Mouse (Mus musculus): ENCODE results near the gene Ifna14. TPM values are rescaled to one million over a fixed set of nuclear protein-coding genes. Genes with fewer than 3 reads are reported as not detected.
"Not testable (repeated sequence)": the region's sequence is repeated elsewhere in the genome, so short reads cannot be mapped to it uniquely, and the experiment has no call there.

Ifna14 gene
- not detected for total RNA-seq (2018; cell fraction: chromatin; rRNA removed)
- total RNA-seq (2018; cell fraction: cytosol; rRNA removed) = not detected
- total RNA-seq (2018; cell fraction: nucleus; rRNA removed) = not detected
- not detected in 3 replicates for polyA plus RNA-seq (2018)

DNA sequence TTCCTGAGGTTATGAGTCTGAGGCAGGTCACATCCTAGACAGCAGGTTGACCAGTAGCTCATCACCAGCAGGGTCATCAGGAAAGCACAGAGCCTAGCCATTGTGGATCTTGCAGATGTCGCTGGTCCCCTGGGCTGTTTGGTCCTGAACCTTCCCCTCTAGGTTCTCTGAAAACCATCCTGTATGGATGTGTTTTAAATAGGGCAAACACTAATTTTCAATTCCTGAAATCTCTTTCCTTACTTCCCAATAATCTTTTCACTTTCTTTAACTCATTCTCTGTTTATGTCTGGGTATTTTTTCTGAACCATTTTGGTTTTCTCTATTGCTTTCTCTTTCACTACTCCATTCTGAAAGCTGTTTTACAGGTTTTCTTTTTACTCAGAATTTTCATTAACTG is at the start of gene Ifna14:
TSS of gene Ifna14 (minus strand) at position 101 of the 400 bp plus-strand sequence.
- no peaks in the 10 kb centered on the region for H3K36me3 ChIP-seq (ENCODE audit: inconsistent target)
- WGBS (ENCODE audit: missing documents) = 100% methylated on average over 1 of the region's 1 CpGs
- H3K79me2 ChIP-seq (ENCODE audit: inconsistent target) = no peaks in the 10 kb centered on the region
- no peak within 1 kb of the TSS for H3K27ac ChIP-seq
- no peak within 1 kb of the TSS for H3K4me3 ChIP-seq (ENCODE audit: inconsistent target)

DNA sequence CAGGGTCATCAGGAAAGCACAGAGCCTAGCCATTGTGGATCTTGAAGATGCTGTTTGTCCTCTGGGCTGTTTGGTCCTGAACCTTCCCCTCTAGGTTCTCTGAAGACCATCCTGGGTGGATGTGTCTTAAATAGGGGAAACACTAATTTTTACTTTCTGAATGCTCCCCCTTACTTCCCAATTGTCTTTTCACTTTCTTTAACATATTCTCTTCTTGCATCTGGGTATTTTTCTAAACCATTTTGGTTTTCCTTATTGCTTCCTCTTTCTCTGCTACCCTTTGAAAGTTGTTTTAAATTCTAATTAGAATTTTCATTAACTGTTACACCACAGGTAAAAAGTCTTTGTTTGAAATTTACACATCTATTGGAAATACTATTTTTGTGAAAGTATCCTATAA is 31.7 kb upstream of the Ifna14 start, which contains the start of gene Ifna12:
TSS of gene Ifna12 (minus strand) at position 101 of the 400 bp plus-strand sequence.
- Histone ChIP-seq H3K79me2 (ENCODE audit: inconsistent target) (no peaks in the 10 kb centered on the region), H3K4me3 (ENCODE audit: inconsistent target) (no peak within 1 kb of the TSS), H3K36me3 (ENCODE audit: inconsistent target) (no peaks in the 10 kb centered on the region), H3K27ac (no peak within 1 kb of the TSS)

DNA sequence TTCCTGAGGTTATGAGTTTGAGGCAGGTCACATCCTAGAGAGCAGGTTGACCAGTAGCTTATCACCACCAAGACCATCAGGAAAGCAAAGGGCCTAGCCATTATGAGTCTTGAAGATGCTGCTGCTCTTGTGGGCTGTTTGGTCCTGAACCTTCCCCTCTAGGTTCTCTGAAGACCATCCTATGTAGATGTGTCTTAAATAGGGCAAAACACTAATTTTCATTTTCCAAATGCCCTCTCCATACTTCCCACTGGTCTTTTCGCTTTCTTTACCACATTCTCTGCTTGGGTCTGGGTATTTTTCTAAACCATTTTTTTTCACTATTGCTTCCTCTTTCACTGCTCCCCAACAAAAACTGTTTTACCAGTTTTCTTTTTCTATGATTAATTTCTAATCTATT is 20.7 kb upstream of the Ifna14 start, which contains the start of gene Ifna9:
TSS of gene Ifna9 (minus strand) at position 101 of the 400 bp plus-strand sequence.
- Histone ChIP-seq H3K4me3 (ENCODE audit: inconsistent target) (no peak within 1 kb of the TSS), H3K36me3 (ENCODE audit: inconsistent target) (no peaks in the 10 kb centered on the region), H3K27ac (no peak within 1 kb of the TSS), H3K79me2 (ENCODE audit: inconsistent target) (no peaks in the 10 kb centered on the region)
- 46% methylated on average over 1 of the region's 1 CpGs for WGBS (ENCODE audit: missing documents)

DNA sequence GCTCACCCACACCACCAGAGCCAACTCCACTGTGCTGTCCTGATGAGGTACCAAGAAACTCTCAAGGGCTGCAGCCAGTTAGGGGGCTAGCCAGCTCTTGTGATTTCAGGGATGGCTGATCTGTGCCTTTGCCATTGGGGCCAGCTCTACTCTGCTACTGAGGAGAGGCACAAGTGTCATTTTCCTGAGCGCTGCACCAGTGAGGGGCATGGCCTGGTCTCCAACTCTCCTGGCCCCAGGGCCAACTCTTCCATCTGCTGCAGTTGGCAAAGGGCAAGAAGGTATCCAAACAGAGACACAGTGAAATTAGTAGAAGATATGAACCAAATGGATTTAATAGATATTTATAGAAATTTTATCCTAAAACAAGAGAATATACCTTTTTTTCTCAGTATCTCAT is 9.8 kb downstream of the Ifna14 start:
- no peak overlapping the region for H3K27ac ChIP-seq
- WGBS (ENCODE audit: missing documents) = 95% methylated on average over 1 of the region's 1 CpGs
- H3K4me3 ChIP-seq (ENCODE audit: inconsistent target) = no peak overlapping the region
- no peaks in the 10 kb centered on the region for H3K79me2 ChIP-seq (ENCODE audit: inconsistent target)
- no peaks in the 10 kb centered on the region for H3K36me3 ChIP-seq (ENCODE audit: inconsistent target)

DNA sequence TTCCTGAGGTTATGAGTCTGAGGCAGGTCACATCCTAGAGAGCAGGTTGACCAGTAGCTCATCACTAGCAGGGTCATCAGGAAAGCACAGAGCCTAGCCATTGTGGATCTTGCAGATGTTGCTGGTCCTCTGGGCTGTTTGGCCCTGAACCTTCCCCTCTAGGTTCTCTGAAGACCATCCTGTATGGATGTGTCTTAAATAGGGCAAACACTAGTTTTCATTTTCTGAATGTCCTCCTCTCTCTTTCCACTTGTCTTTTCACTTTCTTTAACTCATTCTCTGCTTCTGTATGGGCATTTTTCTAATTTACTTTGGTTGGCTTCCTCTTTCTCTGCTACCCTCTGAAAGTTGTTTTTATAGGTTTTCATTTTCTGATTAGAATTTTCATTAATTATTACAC is 13.5 kb downstream of the Ifna14 start, which contains the start of gene Ifna15:
TSS of gene Ifna15 (minus strand) at position 101 of the 400 bp plus-strand sequence.
- not testable (repeated sequence) for H3K79me2 ChIP-seq (ENCODE audit: inconsistent target); H3K27ac ChIP-seq; H3K36me3 ChIP-seq (ENCODE audit: inconsistent target); H3K4me3 ChIP-seq (ENCODE audit: inconsistent target)

DNA sequence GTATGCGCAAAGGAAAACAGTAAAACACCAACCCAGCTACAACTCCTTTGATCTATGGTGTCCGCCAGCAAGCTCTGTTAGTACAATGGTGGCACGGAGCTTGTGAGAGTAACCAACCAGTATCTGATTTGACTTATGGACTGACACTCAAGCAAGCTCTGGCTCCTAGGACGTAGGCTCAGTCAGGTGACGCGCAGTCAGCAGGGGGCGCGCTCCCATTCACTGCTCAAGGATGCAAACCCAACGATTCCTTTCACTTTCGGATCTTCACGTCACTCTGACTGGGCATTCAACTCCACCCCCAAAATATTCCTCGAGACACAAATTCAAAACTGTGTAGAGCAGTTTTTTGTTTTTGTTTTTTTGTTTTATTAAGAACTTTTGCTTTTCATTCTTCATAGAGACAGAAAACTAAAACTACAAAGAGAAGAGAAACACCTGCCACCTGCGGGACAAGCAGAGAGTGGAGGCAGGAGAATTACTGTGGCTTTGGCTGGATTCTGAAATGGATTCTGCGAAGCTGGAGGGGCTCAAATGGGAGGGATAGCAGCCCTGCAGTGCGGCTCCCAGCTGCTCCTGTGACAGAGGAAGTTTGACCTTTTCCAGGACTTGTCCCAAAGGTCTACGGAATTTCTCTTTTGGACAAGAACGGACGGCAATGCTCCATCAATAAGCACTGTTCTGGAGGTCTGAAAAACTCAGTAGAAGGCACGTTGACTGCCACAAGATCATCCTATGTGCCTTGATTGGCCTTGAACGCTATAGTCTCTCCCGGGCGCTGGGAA is 21.2 kb downstream of the Ifna14 start:
- Histone ChIP-seq H3K36me3 (ENCODE audit: inconsistent target) (no peaks in the 10 kb centered on the region), H3K4me3 (ENCODE audit: inconsistent target) (peak overlapping the region; percentile 44), H3K27ac (no peak overlapping the region), H3K79me2 (ENCODE audit: inconsistent target) (no peaks in the 10 kb centered on the region)
- 14% methylated on average over 22 of the region's 22 CpGs for WGBS (ENCODE audit: missing documents)

DNA sequence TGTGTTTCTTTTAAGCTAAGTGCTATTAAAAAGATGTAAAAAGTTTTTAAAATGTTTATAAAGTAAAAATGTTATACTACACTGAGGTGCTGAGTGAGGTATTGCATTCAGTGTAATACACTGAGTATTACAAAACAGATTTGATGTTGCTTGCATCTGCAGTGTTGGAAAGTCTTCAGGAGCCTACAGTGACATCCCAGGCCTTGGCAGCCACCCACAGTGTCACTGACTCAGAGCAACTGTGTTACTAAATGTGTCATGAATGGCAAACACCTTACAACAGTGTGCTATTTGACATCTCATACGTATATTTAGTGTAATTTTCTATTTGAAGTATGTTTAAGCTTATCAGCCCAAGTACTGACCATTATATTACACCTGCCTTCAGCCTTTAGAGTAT is 23.6 kb downstream of the Ifna14 start:
- Histone ChIP-seq H3K27ac (no peak overlapping the region), H3K4me3 (ENCODE audit: inconsistent target) (no peak overlapping the region), H3K79me2 (ENCODE audit: inconsistent target) (no peaks in the 10 kb centered on the region), H3K36me3 (ENCODE audit: inconsistent target) (no peaks in the 10 kb centered on the region)
- WGBS (ENCODE audit: missing documents) = 100% methylated on average over 1 of the region's 1 CpGs

DNA sequence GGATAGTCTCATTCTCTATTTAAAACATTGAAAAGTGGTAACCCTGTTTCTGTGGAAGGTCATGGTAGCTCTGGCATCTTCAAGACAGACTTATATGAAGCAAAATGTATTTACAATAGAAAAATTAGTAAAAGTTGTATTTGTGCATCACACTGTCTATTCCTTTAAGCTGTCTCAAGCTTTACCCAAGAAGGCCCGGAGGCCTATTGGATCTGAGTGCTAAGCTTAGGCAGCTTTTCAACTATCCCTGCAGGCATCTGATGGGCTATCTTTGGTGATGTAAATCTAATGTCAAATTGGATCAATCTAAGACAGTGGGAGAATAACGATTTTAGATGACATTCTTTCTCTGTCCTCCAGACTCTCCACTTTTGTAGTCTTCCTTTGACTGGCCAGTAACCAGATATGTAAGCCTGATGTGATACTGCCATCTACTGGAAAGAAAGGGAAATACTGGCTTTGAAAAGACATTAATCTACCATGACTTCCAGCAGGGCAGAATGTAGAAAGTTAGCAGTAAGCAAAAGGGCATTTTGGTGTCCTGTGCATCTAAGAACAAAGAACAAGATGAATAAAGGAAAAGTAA is 27.9 kb downstream of the Ifna14 start:
- WGBS (ENCODE audit: missing documents) = 50% methylated on average over 2 of the region's 2 CpGs

DNA sequence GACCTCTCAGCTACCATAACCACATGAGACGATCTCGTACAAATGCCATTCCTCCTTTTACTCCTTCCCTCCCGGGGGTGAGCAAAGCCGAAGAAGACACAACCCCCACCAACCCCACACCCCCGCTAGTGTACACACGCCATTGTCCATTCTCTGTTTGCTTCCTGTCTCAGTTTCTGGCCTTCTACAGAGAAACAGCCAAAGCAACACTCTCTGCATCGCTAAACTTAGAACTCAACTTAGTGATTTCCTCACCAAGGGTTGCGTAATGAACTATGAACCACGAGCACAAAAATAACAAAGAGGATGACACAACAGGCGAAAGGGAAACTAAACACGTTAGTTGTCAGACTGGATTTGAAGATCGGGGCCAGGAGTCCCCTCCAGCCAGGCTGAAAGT is 34.3 kb downstream of the Ifna14 start:
- Histone ChIP-seq H3K27ac (peak overlapping the region; percentile 52), H3K79me2 (ENCODE audit: inconsistent target) (no peaks in the 10 kb centered on the region), H3K4me3 (ENCODE audit: inconsistent target) (peak overlapping the region; percentile 36), H3K36me3 (ENCODE audit: inconsistent target) (no peaks in the 10 kb centered on the region)
- WGBS (ENCODE audit: missing documents) = 2% methylated on average over 12 of the region's 12 CpGs

More for the DNA sequence above, 27.9 kb downstream of the Ifna14 start:
- Histone ChIP-seq H3K36me3 (ENCODE audit: inconsistent target) (no peaks in the 10 kb centered on the region), H3K27ac (no peak overlapping the region), H3K4me3 (ENCODE audit: inconsistent target) (no peak overlapping the region), H3K79me2 (ENCODE audit: inconsistent target) (no peaks in the 10 kb centered on the region)

DNA sequence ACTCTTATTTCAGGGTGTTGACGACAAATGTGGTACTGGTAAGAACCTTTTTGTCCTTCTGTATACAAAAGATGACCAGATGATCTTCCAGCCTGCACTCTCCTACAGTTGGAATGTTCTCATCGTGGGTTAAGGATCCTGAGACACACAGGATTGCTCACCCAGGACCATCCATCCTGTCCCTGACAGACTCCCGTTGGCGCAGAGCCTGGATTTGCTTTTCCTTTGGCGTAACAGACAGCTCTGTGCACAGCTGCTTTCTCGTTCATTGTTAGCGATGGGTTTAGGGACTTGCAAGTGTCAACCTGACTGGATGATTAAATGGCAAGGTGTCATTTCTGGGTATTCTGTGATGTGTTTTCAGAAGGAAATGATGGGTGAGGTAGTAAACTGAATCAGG is 35.0 kb downstream of the Ifna14 start:
- H3K36me3 ChIP-seq (ENCODE audit: inconsistent target) = no peaks in the 10 kb centered on the region
- H3K79me2 ChIP-seq (ENCODE audit: inconsistent target) = no peaks in the 10 kb centered on the region
- H3K27ac ChIP-seq = peak overlapping the region; percentile 52; the same call in 1 of the 2 replicates
- no peak overlapping the region for H3K4me3 ChIP-seq (ENCODE audit: inconsistent target)
- WGBS (ENCODE audit: missing documents) = 94% methylated on average over 7 of the region's 7 CpGs

DNA sequence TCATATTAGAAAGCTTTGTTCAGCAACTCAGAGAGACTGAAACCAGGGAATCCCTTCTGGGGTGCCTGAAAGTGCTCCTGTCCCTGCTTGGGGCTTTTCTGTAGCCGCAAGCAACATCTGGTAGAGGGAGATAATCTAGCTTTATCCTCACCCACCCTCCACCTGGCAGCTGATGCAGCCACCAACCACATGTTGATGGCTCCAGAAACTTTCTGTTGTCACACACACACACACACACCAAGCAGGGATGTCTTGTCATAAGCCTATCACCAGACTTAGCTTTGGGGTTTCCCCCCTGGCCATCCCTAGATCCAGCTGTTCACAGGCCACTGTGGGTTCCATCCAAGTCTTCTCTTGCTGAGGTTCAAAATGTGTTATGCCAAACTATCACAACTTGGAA is 35.9 kb downstream of the Ifna14 start:
- Histone ChIP-seq H3K36me3 (ENCODE audit: inconsistent target) (no peaks in the 10 kb centered on the region), H3K4me3 (ENCODE audit: inconsistent target) (no peak overlapping the region), H3K79me2 (ENCODE audit: inconsistent target) (no peaks in the 10 kb centered on the region), H3K27ac (no peak overlapping the region)
- 100% methylated on average over 1 of the region's 1 CpGs for WGBS (ENCODE audit: missing documents)

DNA sequence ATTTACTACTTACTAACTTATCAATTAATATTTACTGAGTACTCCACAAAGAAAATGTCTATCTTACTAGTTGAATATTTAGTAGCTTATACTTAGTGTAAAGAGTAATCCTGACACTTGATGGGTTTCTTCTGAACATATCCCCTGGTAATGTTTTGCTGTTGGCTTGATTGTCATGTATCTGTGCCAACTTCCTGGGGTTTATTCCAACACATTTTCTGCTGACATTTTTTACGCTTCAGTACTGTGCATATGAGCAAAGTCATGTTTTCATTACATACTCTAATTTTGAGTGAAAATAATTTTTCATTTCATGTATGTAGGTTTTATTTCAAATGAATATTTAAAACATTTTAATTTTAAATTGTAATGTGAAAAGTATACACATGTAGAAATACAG is 36.7 kb downstream of the Ifna14 start:
- no peaks in the 10 kb centered on the region for H3K79me2 ChIP-seq (ENCODE audit: inconsistent target)
- no peak overlapping the region for H3K4me3 ChIP-seq (ENCODE audit: inconsistent target)
- 100% methylated on average over 1 of the region's 1 CpGs for WGBS (ENCODE audit: missing documents)
- H3K27ac ChIP-seq = no peak overlapping the region
- H3K36me3 ChIP-seq (ENCODE audit: inconsistent target) = no peaks in the 10 kb centered on the region

DNA sequence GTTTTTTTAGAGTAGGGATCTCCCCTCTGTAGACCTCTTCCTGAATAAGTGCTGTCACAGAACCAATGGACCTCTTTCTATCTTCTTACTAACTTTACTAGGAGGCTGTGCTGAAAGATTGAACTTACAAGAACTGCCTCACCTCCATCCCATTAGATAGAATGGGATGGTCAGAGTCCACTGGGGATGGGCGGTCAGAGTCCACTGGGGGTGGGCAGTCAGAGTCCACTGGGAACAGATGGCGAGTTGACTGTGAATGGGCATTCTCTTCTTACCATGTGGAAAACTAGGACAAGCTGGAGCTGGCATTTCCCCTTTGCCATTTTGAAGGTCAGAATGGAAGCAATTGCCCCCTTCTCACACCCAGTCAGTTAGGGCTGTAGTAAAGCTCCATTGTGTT is 38.1 kb downstream of the Ifna14 start:
- no peaks in the 10 kb centered on the region for H3K79me2 ChIP-seq (ENCODE audit: inconsistent target)
- no peak overlapping the region for H3K4me3 ChIP-seq (ENCODE audit: inconsistent target)
- WGBS (ENCODE audit: missing documents) = 100% methylated on average over 2 of the region's 2 CpGs
- H3K36me3 ChIP-seq (ENCODE audit: inconsistent target) = no peaks in the 10 kb centered on the region
- no peak overlapping the region for H3K27ac ChIP-seq

DNA sequence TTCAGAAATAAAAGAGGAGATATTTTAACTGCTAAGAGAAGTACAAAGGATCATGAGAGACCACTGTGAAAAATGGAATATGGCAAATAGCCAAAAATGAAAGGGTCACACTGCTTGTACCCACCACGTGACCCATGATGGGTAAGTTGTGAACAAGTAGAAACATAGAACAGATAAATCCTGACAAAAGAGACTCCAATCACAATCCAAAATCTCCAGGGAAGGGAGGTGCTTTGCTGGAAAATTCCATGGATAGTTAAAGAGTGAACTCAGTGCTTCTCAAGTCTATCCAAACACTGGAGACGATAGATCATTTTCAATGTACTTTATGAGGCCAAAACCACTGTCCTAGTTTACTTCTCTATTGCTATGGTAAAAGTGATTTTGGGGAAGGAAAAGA is 40.7 kb downstream of the Ifna14 start:
- Histone ChIP-seq H3K4me3 (ENCODE audit: inconsistent target) (no peak overlapping the region), H3K27ac (no peak overlapping the region), H3K79me2 (ENCODE audit: inconsistent target) (no peaks in the 10 kb centered on the region), H3K36me3 (ENCODE audit: inconsistent target) (no peaks in the 10 kb centered on the region)
- WGBS (ENCODE audit: missing documents) = 100% methylated on average over 2 of the region's 2 CpGs

DNA sequence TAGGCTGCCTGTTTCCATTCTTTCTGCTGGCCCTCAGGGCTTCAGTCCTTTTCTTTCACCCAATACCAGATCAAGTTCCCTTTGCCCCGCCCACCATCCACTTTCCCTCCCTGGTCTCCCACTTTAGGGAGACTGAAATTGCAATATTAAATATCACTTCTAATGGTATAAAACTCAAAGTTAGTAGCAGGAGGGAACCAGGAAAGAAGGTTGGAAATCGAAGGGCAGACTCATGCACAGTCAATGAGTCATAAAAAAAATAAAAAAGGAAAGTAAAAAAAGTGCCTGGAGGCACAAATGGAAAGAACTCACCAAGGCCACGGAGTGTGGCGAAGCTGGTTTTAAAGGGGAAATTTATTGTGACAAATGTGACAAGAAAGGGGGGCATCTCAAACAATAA is 41.3 kb downstream of the Ifna14 start:
- H3K36me3 ChIP-seq (ENCODE audit: inconsistent target) = no peaks in the 10 kb centered on the region
- no peak overlapping the region for H3K4me3 ChIP-seq (ENCODE audit: inconsistent target)
- H3K79me2 ChIP-seq (ENCODE audit: inconsistent target) = no peaks in the 10 kb centered on the region
- WGBS (ENCODE audit: missing documents) = 76% methylated on average over 4 of the region's 4 CpGs
- H3K27ac ChIP-seq = no peak overlapping the region
